Comparison of ENCODE assay signal across 16 mouse cellular contexts in genomic region chr2:5595356-5596191, GRCm38 (mm10).
DNase-seq lines count a peak whose midpoint lies in the region; ATAC-seq and TF ChIP-seq lines count a peak whose summit lies in the region.
"Had no signal": no experiment of that assay in that cellular context is flagged by ENCODE, and none has a peak within 500 bp of the region (broad histone marks: within the 10 kb centered on the region; RNA-seq: fewer than 3 reads in every experiment).

No protein-coding gene starts in this region.

- 0 out of 2 replicates have a peak, but pooled peaks cover 2% of the 10 kb centered on the region for H3K4me1 ChIP-seq in forebrain, embryonic 14.5 days (ENCODE audit: control insufficient read depth, insufficient read depth, low read length)

- no peaks in the 10 kb centered on the region for H3K36me3 ChIP-seq in forebrain, embryonic 14.5 days (ENCODE audit: control insufficient read depth, insufficient read depth, low read length)
- H3K36me3 ChIP-seq: heart, embryonic 13.5 days; hindbrain, embryonic 12.5 days; limb, embryonic 12.5 days; liver, embryonic 15.5 days had no signal

- no peak for TF ChIP-seq CTCF in left cerebral cortex, adult 2 months (IDR thresholded peaks at IDR 0.05)

- DNase-seq in gastrocnemius, adult 18-20 months (ENCODE audit: low spot score), result peak; percentile 4
- no peak for DNase-seq in gastrocnemius, adult 8-10 months (ENCODE audit: low spot score in 2 of 2)
- DNase-seq in left cerebral cortex, adult 2 months (ENCODE audit: extremely low spot score in 1 of 2, low spot score in 2 of 2), result no peak
- DNase-seq in left cerebral cortex, adult 11 months (ENCODE audit: low spot score), result no peak
- DNase-seq in right cerebral cortex, adult 18-20 months, result peak; percentile 43
- no peak for DNase-seq in right cerebral cortex, postnatal 4 days
- DNase-seq in kidney, postnatal 25 days, result no peak
- DNase-seq in forebrain, embryonic 14.5 days (ENCODE audit: low spot score), result no peak
- DNase-seq: cerebellum, adult 9-10 months; thymus, adult 2 months had no signal

- H3K27ac ChIP-seq in left cerebral cortex, adult 2 months, result 0 out of 2 replicates have a peak overlapping the region, but pooled peaks have one; percentile 7
- H3K27ac ChIP-seq in forebrain, embryonic 14.5 days (ENCODE audit: low read depth, low read length), result no peak overlapping the region
- H3K27ac ChIP-seq: heart, embryonic 13.5 days; limb, embryonic 12.5 days; liver, embryonic 15.5 days had no signal

- H3K9me3 ChIP-seq in forebrain, embryonic 14.5 days (replicated peaks; ENCODE audit: control insufficient read depth, low read length), result no peaks in the 10 kb centered on the region
- H3K9me3 ChIP-seq: heart, embryonic 13.5 days; hindbrain, embryonic 12.5 days; limb, embryonic 12.5 days; liver, embryonic 15.5 days; megakaryocyte, embryonic 14.5 days had no signal

- H3K4me2 ChIP-seq in forebrain, embryonic 14.5 days (ENCODE audit: low read length), result no peak overlapping the region
- H3K4me2 ChIP-seq: heart, embryonic 13.5 days; hindbrain, embryonic 12.5 days; limb, embryonic 12.5 days; liver, embryonic 15.5 days had no signal

- no peak overlapping the region for H3K4me3 ChIP-seq in left cerebral cortex, adult 2 months
- no peak overlapping the region for H3K4me3 ChIP-seq in forebrain, embryonic 14.5 days (ENCODE audit: low read depth, low read length)
- H3K4me3 ChIP-seq: heart, embryonic 13.5 days; hindbrain, embryonic 12.5 days; limb, embryonic 12.5 days; liver, embryonic 15.5 days; megakaryocyte, embryonic 14.5 days had no signal

- intact Hi-C loops in left cerebral cortex, adult 2 months (cut with DNase I), result no loop called here

- WGBS in forebrain, embryonic 14.5 days, result 79% methylated on average over 8 of the region's 8 CpGs

- ATAC-seq in forebrain, embryonic 14.5 days, result no peak
- ATAC-seq: forebrain, embryonic 16.5 days had no signal

- no peaks in the 10 kb centered on the region for H3K27me3 ChIP-seq in forebrain, embryonic 14.5 days (replicated peaks; ENCODE audit: control insufficient read depth, insufficient read depth, low read length)
- H3K27me3 ChIP-seq: heart, embryonic 13.5 days; hindbrain, embryonic 12.5 days; limb, embryonic 12.5 days; liver, embryonic 15.5 days had no signal

- no peak overlapping the region for H3K9ac ChIP-seq in forebrain, embryonic 14.5 days (ENCODE audit: low read length)
- H3K9ac ChIP-seq: heart, embryonic 13.5 days; hindbrain, embryonic 12.5 days; limb, embryonic 12.5 days; liver, embryonic 15.5 days had no signal

Comparison
In these comparisons a context has a peak if more than half of its experiments do, and no peak if none do; other contexts are left out.
1. DNase-seq: peak in gastrocnemius, adult 18-20 months (single experiment) and right cerebral cortex, adult 18-20 months (single experiment); none in gastrocnemius, adult 8-10 months (0 of 2), left cerebral cortex, adult 2 months (0 of 2), left cerebral cortex, adult 11 months (single experiment), right cerebral cortex, postnatal 4 days (single experiment), kidney, postnatal 25 days (0 of 2) and forebrain, embryonic 14.5 days (single experiment).